Mouse (Mus musculus) testis, adult 10 weeks (tissue): Measurements from ENCODE around the gene Timm8a1. TPM values are rescaled to one million over a fixed set of nuclear protein-coding genes. Genes with fewer than 3 reads are reported as not detected.

Experiments used
- polyA plus RNA-seq: library from polyadenylated mRNA; stranded (reverse); fragments of 350-450 nt; fragmentation: Illumina TruSeq; extraction: RNeasy Lipid Tissue Mini Kit (QIAGEN cat#74804); gene quantifications from one replicate; pipeline ENCODE4 v1.2.3, GENCODE M21; 2014; ENCODE audit warnings: low read depth, low replicate concordance

Gene Timm8a1
- 12.0 TPM for polyA plus RNA-seq

GRCm38 (mm10) chrX:134541145-134541954 is at the start of gene Timm8a1:
Gene Timm8a1 (minus strand): TSS chrX:134541865.

DNA sequence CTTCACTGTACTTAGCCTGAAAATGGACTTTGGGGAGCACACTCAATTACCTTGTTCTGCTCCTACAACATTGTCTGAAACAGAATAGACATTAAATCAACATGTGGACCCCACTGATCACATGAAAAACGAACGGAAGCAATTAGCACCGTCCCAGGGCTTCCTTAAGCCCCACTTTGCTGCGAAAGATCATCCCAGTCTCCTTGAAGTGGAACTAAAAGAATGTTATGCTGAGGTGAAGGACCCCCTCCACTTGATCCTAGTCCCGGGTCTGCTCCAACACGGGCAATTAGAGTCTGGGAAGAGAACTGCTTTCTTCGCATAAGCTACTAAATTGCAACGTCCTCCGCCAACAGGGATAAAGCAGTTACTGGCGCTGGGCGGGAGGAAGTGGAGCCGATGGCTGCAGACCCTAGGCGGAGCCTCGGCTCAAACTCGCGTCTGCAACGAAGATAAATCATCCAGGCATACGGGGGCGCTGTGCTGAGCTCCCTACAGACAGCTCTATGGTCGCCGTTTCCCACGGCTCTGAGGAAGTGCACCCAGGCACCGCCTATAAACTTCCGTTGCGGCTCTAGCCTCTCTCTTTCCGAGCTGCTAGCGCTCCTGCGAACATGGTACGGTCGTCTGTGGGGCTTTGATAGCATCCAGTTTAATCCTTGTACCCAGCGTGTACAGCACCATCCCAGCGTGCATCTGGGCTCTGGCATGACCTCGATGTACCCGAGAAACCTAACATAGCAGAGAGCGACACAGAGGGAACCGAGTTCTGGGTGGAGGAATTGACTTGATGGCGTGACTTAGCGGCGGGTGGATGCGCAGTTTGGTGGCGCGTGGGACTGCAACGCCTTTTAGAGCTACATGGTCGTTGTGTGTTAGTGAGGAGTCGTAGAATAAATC is 43.7 kb upstream of the Timm8a1 start, which contains the start of gene Rpl36a:
Gene Rpl36a (plus strand): TSS at position 552 of the 900 bp plus-strand sequence.

DNA sequence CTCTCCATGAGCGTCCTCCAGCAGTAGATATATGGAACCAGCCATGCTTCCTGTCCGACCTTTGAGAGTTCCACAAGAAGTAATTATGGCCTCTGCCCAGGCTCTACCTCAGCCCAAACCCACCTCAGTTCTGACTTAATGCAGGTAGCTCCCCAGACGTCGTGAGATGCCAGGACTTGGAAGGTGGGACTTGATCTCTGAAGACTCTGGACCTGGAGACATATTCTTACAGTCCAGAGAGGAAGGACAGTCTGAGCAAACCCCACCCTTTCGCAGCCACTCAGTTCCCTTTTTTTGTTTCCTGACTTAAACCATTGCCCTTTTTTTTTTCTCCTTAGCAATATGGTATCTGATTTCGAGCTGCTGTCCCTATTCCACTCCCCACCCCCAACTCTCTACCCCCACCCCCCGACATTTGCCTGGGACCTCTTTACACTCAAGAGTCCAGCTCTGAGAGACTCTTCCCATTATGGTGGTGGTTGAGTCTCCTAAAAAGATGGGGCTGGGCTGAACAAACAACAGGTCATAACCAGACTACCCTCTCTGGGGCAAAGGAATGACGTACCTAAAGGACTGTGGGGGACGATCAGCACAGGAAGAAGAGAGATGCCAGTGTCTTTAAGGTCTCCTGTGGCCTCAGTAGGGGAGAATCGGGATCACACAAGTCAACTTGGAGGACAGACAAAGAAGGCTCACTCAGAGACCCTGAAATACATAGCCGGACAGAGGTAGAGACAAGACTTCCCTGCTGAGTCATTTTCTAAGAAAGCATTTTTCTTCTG is 41.4 kb upstream of the Timm8a1 start, which contains the start of gene Btk:
Gene Btk (minus strand): TSS at position 683 of the 782 bp plus-strand sequence.

Other genes starting within 250 kb of the Timm8a1 start
- 47.6 TPM for gene Tmem35a, start 246.6 kb downstream of the Timm8a1 start, polyA plus RNA-seq
- gene Cenpi, start 233.8 kb downstream of the Timm8a1 start, polyA plus RNA-seq, result 20.9 TPM
- 3.3 TPM for gene Drp2, start 137.3 kb downstream of the Timm8a1 start, polyA plus RNA-seq
- 124 TPM for gene Taf7l, start 65.4 kb downstream of the Timm8a1 start, polyA plus RNA-seq
- gene Btk, start 41.7 kb upstream of the Timm8a1 start, polyA plus RNA-seq, result 0.43 TPM
- 43.2 TPM for gene Rpl36a, start 43.8 kb upstream of the Timm8a1 start, polyA plus RNA-seq
- 1.9 TPM for gene Gla, start 59.3 kb upstream of the Timm8a1 start, polyA plus RNA-seq
- gene Hnrnph2, start 59.3 kb upstream of the Timm8a1 start, polyA plus RNA-seq, result 35.3 TPM
- gene Armcx4, start 144.7 kb upstream of the Timm8a1 start, polyA plus RNA-seq, result 0.39 TPM
- gene Armcx1, start 176.1 kb upstream of the Timm8a1 start, polyA plus RNA-seq, result 4.4 TPM
- gene Armcx6, start 209.6 kb upstream of the Timm8a1 start, polyA plus RNA-seq, result 5.6 TPM
- 6.4 TPM for gene Armcx3, start 214.7 kb upstream of the Timm8a1 start, polyA plus RNA-seq